Mouse (Mus musculus) midbrain, embryonic 11.5 days (tissue): ENCODE measurements around the gene Zfhx3. TPM values are rescaled to one million over a fixed set of nuclear protein-coding genes. Genes with fewer than 3 reads are reported as not detected.
A peak's percentile ranks its signal among the peaks of the same experiment; 100 is the strongest.

ENCODE experiments used
- ATAC-seq: fragments of 200-750 bp; cut with Nextera tagmentation; 2 replicates; pipeline ENCODE4 v1.8.0; 2017; ENCODE audit warnings: moderate TSS enrichment, moderate library complexity; ENCODE audit not compliant: low FRiP score
- DNase-seq: peaks from one replicate; pipeline ENCODE4 v3.0.0; 2015; ENCODE audit warnings: low spot score; ENCODE audit errors: missing footprints
- H3K27ac ChIP-seq: fragments of 300-500 bp; sonication (generic); 2 replicates; pipeline ENCODE4 v1.5.1; 2014; ENCODE audit warnings: low read depth, low read length
- H3K27me3 ChIP-seq: fragments of 300-500 bp; sonication (generic); 2 replicates; pipeline ENCODE4 v1.6.1; 2014; ENCODE audit warnings: mild to moderate bottlenecking, low read length, moderate library complexity, mixed read lengths; ENCODE audit not compliant: control insufficient read depth, insufficient read depth
- H3K36me3 ChIP-seq: fragments of 300-500 bp; sonication (generic); 2 replicates; pipeline ENCODE4 v1.6.1; 2014; ENCODE audit warnings: mild to moderate bottlenecking, low read length, moderate library complexity, mixed read lengths; ENCODE audit not compliant: control insufficient read depth, insufficient read depth
- H3K4me1 ChIP-seq: fragments of 300-500 bp; sonication (generic); 2 replicates; pipeline ENCODE4 v1.6.1; 2014; ENCODE audit warnings: low read length; ENCODE audit not compliant: control insufficient read depth, insufficient read depth
- H3K4me2 ChIP-seq: fragments of 300-500 bp; sonication (generic); 2 replicates; pipeline ENCODE4 v1.6.1; 2014; ENCODE audit warnings: mild to moderate bottlenecking, moderate library complexity
- H3K4me3 ChIP-seq: fragments of 300-500 bp; sonication (generic); 2 replicates; pipeline ENCODE4 v1.5.1; 2014; ENCODE audit warnings: low read depth, low read length
- H3K9ac ChIP-seq: fragments of 300-500 bp; sonication (generic); 2 replicates; pipeline ENCODE4 v1.6.1; 2014; ENCODE audit warnings: low read length
- H3K9me3 ChIP-seq: fragments of 300-500 bp; sonication (generic); 2 replicates; pipeline ENCODE4 v1.6.1; 2016; ENCODE audit warnings: low read length; ENCODE audit not compliant: control insufficient read depth
- WGBS: fragments of 180-500 bp; shearing (Covaris S2); extraction: QIAGEN DNeasy Blood & Tissue Kit; methylation state at CpG from one replicate; pipeline ENCODE4 v1.1.7; 2014; 5-methylcytosine and 5-hydroxymethylcytosine counted together
- polyA plus RNA-seq: library from polyadenylated mRNA; unstranded; fragments of >200 nt; fragmentation: Nextera tagmentation; extraction: Ambion mirVana; gene quantifications from 2 replicates; pipeline ENCODE4 v1.2.1, GENCODE M21; 2014

Zfhx3 gene
- polyA plus RNA-seq, 1 experiment from 2014 or later, result 23.4 TPM

DNA sequence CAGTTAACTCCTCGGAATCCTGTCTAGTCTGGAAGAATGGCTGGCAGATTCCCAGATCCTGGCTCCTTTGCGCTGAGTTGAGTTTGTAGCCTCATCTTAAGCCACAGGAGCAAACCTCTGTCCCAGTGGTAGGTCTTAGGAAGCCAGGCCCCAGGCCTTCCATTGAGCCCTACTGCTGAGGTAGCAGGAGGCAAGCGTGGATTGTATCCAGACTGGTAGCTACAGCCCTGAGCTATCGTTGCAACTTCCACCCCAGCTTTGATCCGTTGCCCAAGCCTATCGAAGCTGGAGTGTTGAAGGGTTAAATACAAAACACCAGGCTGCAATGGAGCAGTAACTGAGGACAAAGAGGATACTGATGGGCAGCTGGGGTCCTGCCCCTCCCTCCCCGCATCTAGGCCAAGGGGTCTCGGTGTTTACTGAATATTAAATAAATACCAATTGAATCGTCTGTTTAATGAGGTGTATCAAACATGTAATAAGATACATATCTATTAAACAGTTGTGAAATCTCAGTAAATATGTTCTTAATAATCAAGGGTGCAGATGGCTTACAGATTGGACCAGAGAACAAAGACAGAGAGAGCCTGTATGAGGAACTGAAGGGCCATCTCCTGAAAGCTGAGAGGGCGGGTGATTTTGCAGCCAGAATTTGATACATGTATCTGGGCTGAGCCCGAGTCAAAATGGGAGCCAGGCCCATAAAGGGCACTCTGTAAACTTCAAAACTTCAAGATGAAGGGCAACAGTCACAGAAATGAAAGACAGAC lies 611.5 kb downstream of the Zfhx3 start:
- no peaks in the 10 kb centered on the region for H3K9me3 ChIP-seq
- no peak overlapping the region for H3K4me3 ChIP-seq
- no peaks in the 10 kb centered on the region for H3K4me1 ChIP-seq
- no peak overlapping the region for H3K4me2 ChIP-seq
- no peak overlapping the region for H3K9ac ChIP-seq
- no peaks in the 10 kb centered on the region for H3K27me3 ChIP-seq
- ATAC-seq (no peak), DNase-seq (peak; percentile 72)
- no peaks in the 10 kb centered on the region for H3K36me3 ChIP-seq
- no peak overlapping the region for H3K27ac ChIP-seq
- WGBS, result 71% methylated on average over 11 of the region's 11 CpGs

DNA sequence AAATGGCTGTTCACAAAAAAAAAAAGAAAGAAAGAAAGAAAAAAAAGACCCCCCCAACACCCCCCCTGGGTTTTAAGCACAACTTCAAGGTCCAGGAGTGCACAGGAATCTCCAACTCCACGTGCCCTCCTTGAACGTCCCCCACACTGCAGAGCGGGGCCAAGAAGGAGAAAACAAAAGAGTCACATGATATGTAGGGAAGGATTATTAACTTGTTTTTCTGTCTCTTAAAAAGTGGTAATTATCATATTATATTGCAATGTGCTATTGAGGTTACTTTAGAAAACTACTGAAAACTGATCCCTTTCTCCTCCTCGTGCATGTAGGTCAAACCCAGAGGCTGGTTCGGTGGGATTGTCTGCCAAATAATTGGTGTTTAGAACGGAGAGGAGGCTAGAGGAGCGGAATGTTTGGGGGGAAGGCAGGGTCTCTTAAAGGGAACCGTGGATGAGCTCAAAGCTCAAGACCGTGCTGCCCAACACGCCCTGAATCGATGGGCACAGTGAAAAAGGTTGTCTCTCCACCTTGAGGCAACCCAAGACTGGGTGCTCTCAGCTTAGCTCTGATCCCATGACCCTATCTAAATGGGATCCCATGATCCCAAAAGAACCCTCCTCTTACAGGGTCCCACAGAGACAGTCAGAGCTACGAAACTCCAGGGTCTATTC lies 612.3 kb downstream of the Zfhx3 start:
- H3K4me3 ChIP-seq, result no peak overlapping the region
- WGBS, result 86% methylated on average over 12 of the region's 12 CpGs
- no peak overlapping the region for H3K27ac ChIP-seq
- no peak overlapping the region for H3K4me2 ChIP-seq
- no peaks in the 10 kb centered on the region for H3K9me3 ChIP-seq
- DNase-seq (peak; percentile 69), ATAC-seq (no peak)
- no peaks in the 10 kb centered on the region for H3K4me1 ChIP-seq
- no peak overlapping the region for H3K9ac ChIP-seq
- no peaks in the 10 kb centered on the region for H3K36me3 ChIP-seq
- H3K27me3 ChIP-seq, result no peaks in the 10 kb centered on the region

DNA sequence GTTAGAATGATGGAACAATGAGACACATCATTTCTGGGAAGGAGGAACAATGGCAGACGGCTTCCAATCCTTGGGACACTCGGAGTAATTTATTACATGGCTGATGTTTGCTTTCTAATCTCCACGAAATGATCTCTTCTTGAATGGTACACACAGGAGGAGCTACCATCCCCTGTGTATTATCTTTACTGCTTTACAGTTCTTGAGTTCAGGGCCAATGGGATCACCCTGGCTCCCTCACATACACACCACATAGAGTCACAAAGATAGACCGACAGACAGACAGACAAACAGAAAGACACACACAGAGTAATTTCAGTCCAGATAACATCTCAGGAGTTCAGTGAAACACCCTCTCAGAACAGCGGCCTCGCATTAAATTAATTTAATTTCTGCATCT lies 621.0 kb downstream of the Zfhx3 start:
- no peak overlapping the region for H3K4me2 ChIP-seq
- H3K4me1 ChIP-seq, result no peaks in the 10 kb centered on the region
- H3K27ac ChIP-seq, result no peak overlapping the region
- H3K9me3 ChIP-seq, result no peaks in the 10 kb centered on the region; the same call in 1 of the 2 replicates
- no peaks in the 10 kb centered on the region for H3K27me3 ChIP-seq
- no peak overlapping the region for H3K9ac ChIP-seq
- no peak overlapping the region for H3K4me3 ChIP-seq
- DNase-seq, result peak; percentile 79
- ATAC-seq, result no peak
- H3K36me3 ChIP-seq, result no peaks in the 10 kb centered on the region
- 84% methylated on average over 6 of the region's 6 CpGs for WGBS

DNA sequence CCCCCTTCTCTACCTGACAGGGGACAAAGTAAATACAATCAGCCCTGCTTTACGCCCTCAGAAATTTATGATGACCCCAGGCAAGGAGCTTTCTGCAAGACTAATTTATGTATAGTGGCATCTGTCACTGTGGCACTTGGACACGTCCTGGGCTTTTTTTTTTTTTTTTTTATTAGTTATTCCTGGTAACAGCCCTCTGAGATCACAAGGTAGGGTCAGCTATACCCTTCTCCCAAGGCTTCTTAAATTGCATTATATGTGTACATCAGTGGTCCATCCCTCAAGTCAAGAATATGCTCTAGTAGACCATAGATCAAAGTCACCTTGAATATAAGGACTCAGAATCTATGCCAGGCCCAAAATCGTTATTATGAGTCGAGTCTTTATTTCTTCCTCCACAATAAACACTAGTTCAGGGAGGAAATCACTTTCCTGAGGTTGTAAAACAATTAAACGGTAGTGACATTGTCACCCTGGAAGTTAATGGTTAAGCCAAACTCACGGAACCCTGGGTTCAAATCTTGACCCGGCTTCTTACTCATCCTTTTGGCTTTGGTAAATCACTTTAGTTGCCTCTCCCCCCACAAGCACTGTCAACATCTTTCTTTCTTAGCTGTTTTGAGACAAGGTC lies 621.6 kb downstream of the Zfhx3 start:
- no peaks in the 10 kb centered on the region for H3K36me3 ChIP-seq
- H3K9ac ChIP-seq, result no peak overlapping the region
- whole genome bisulfite sequencing, result 89% methylated on average over 7 of the region's 7 CpGs
- H3K4me3 ChIP-seq, result no peak overlapping the region
- H3K4me1 ChIP-seq, result no peaks in the 10 kb centered on the region
- ATAC-seq (no peak), DNase-seq (peak; percentile 70)
- H3K9me3 ChIP-seq, result no peaks in the 10 kb centered on the region; the same call in 1 of the 2 replicates
- H3K4me2 ChIP-seq, result no peak overlapping the region
- no peaks in the 10 kb centered on the region for H3K27me3 ChIP-seq
- H3K27ac ChIP-seq, result no peak overlapping the region

DNA sequence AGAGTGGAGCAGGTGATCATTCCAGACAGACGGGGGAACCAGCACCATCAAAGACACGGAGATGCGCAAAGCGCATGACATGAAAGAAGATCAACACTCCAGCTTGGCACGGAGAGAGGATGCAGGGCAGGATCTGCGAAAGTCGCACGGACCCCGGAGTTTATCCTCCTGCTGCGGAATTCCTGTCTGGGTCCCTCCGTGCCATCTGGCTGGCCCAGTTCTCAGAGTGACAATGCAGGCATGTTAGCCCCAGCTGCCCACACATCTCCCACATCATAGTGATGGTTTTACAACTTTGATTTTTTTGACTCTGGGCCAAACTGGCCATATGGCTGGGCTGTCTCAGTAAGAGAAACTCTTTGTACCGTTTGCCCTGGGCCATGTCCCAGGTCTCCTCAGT lies 623.6 kb downstream of the Zfhx3 start:
- 88% methylated on average over 12 of the region's 12 CpGs for WGBS
- Histone ChIP-seq H3K27ac (no peak overlapping the region), H3K9me3 (no peaks in the 10 kb centered on the region; the same call in 1 of the 2 replicates), H3K4me2 (no peak overlapping the region), H3K27me3 (no peaks in the 10 kb centered on the region), H3K4me1 (no peaks in the 10 kb centered on the region), H3K9ac (no peak overlapping the region), H3K36me3 (no peaks in the 10 kb centered on the region), H3K4me3 (no peak overlapping the region)
- DNase-seq (peak; percentile 44), ATAC-seq (no peak)

DNA sequence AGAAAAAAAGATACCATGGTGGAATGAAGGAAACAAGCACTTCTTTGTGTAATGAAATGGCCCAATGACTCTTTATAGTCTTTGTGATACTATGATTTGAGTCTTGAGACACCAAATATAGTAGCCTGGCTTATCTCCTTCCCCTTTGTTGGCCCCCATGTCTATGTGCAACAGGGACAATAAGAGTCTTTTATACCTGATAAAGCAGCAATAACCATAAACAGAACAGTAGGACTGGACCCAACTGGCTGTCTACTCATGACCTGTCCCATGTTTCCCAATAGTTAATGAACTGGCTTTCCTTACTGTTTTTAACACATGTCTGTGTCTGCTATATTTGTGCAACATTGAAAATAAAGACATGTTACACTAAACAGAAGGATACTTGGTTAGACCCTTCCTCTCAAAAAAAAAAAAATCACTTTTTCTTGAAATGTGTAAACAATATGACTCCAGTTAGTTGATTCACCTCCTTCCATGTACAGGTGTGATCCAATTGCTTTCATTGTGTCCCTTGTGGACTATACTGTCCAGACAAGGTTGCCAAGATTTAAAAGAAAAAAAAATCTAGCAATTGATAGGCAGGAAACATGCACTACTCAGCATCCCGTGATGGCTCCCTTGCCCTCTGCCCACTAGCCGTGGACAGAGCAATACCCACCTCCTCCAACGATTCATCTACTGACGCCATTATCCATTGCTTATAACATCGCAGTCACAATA lies 631.0 kb downstream of the Zfhx3 start:
- H3K4me1 ChIP-seq, result peaks cover 6% of the 10 kb centered on the region; the same call in 1 of the 2 replicates
- no peak for DNase-seq
- H3K9ac ChIP-seq, result no peak overlapping the region
- H3K9me3 ChIP-seq, result no peaks in the 10 kb centered on the region
- no peak overlapping the region for H3K4me3 ChIP-seq
- H3K27me3 ChIP-seq, result no peaks in the 10 kb centered on the region
- 86% methylated on average over 5 of the region's 5 CpGs for WGBS
- H3K4me2 ChIP-seq, result no peak overlapping the region
- no peaks in the 10 kb centered on the region for H3K36me3 ChIP-seq
- H3K27ac ChIP-seq, result no peak overlapping the region
- no peak for ATAC-seq

DNA sequence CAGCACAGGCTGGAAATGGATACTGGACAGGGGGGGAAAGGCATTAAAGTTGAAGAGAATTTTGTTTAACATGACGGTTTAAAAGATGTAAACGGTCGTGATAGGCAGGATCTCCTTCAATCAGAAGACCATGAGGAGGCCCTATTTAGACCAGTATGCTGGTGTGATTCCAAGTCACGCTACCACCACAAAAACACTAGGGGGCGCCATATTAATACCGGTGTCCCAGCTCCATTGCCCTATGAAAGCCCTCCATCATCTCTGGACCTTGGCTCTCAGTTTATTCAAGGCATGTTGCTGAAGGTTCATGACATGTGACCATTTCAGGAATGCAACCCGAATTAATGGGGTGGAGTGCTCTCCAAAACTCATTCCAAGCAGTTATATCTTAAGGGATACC lies 631.7 kb downstream of the Zfhx3 start:
- ATAC-seq, result no peak
- no peak overlapping the region for H3K4me3 ChIP-seq
- H3K36me3 ChIP-seq, result no peaks in the 10 kb centered on the region
- no peak overlapping the region for H3K27ac ChIP-seq
- 28% methylated on average over 7 of the region's 7 CpGs for WGBS
- no peaks in the 10 kb centered on the region for H3K27me3 ChIP-seq
- no peak for DNase-seq
- no peaks in the 10 kb centered on the region for H3K9me3 ChIP-seq
- no peak overlapping the region for H3K9ac ChIP-seq
- H3K4me2 ChIP-seq, result no peak overlapping the region
- peaks cover 6% of the 10 kb centered on the region; the same call in 1 of the 2 replicates for H3K4me1 ChIP-seq

DNA sequence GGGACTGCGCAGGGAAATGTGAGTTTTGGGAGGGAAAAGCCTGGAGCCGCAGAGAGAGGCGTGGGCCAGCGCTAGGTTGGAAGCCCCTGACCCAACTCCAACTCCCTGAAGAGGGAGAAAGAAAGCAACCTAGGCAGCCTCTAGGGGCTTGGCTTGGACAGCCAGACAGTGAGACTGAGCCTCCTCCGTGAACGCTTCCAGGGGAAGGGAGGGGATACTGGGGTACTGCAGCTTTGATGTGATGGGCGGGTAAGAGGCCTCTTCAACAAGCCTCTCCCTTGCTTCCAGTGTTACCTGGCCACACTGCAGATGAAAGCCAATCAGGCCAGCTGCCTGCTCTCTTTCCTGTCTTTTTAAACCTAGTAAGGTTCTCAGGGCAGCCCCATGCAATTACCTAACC lies 635.1 kb downstream of the Zfhx3 start:
- Histone ChIP-seq H3K9ac (no peak overlapping the region), H3K27me3 (no peaks in the 10 kb centered on the region), H3K4me3 (no peak overlapping the region), H3K9me3 (no peaks in the 10 kb centered on the region; the same call in 1 of the 2 replicates), H3K4me2 (no peak overlapping the region; the same call in 1 of the 2 replicates), H3K4me1 (peaks cover 6% of the 10 kb centered on the region; the same call in 1 of the 2 replicates), H3K27ac (no peak overlapping the region), H3K36me3 (no peaks in the 10 kb centered on the region)
- WGBS, result 23% methylated on average over 7 of the region's 7 CpGs
- DNase-seq (no peak), ATAC-seq (no peak)
